Mouse (Mus musculus): ENCODE data around the gene Nfia.

The Nfia gene

DNA sequence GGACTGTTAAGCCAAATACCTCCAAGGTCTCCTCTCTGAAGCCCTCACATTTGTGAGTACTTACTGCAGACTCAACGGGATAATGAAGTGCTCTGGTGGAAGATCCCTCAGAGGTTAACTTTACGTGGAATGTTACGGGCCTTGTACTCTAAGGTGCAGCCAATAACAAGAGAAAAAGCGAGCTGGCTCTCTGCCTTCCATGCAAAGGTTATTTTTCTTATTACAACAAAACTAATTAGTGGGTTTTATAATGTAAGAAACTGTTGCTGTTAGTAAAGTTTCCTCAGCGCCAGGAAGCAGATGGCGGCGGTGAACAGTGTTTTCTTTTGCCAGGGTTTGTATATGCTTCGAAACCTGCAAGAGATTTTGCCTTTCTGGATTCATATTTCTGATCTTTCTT lies 169.1 kb downstream of the Nfia start:
- no peak for DNase-seq (ENCODE audit: low read depth, low spot score)

DNA sequence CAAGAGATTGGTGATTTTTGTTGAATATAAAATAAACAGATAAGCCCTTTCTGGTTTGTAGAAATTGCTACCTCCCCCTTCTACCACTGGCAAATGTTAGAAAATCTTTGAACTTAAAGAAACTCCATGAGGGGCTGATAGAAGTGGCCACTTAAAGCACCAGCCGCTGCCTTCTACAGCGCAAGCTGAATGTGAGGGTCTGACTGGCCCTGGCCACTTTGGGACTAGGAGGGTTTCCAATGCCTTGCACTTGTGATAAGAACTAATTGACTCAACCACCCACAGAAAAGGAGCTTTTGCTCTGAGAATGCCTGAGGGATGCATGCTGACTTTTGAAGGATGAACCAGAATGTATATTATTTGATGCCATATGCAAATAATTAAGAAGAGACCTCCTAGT lies 171.8 kb downstream of the Nfia start:
- DNase-seq (ENCODE audit: low read depth, low spot score): no peak

DNA sequence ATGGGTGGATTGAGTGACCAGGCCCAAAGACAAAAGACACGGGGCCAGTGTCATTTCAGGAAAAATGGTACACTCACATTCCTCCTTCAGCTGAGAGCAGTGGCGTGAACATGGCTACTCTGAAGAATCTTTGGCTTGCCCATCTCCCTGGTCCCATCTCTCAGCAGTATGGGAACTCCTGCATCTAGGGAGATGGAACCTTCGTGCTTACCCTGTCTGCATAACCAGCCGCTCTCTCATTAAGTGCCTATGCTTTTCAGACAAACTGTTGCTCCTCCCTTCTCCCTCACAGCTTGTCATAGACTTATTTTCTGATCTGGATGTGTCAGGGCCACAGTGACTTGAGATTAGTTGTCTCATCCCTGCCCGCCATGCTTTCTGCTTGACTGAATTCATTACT lies 174.9 kb downstream of the Nfia start:
- DNase-seq (ENCODE audit: low read depth, low spot score): no peak

DNA sequence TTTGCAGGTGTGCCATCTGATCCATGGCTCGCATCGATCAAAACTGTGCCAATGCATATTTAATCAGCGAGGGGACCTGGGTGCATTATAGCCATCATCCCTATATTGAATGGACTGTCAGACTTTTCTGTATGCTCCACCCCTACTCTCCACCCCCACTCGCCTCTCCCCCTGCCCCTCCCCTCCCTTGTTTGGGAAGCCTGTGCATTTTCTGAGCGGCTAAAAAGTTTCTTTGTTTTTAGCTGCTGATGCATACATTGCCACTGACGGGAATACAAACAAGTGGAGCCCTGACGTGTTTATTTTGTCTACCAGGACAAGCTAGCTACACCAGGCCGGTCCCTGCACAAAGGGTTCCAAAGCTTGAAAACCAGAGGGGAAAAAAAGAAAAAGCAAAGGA lies 175.7 kb downstream of the Nfia start:
- DNase-seq (ENCODE audit: low read depth, low spot score): no peak

GRCm38 (mm10) chr4:97950341-97951071 lies 178.0 kb downstream of the Nfia start:
- DNase-seq (ENCODE audit: low read depth, low spot score): no peak

GRCm38 (mm10) chr4:97953886-97954285 lies 181.4 kb downstream of the Nfia start:
- no peak for DNase-seq (ENCODE audit: low read depth, low spot score)

DNA sequence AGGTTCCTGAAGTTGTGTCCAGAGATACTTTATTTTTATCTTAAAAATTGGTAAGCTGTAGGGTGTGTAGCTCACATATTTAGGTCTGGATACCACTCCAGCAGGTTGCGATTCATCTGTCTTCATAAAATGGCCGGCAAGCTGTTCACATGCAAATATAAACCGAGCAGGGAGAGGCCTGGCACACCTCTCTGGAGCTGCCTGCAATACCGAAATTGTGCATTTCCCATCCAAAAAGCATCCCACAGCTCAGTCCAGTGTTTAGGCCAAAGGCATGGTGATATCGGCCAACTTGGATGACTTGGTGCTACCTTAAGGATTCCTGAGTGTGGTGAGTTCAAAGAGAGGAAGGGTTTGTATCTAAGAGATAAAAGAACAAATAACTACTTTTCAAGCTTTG lies 185.6 kb downstream of the Nfia start:
- DNase-seq (ENCODE audit: low read depth, low spot score): no peak

- no peak for DNase-seq (ENCODE audit: low read depth, low spot score)
Observed at GRCm38 (mm10) chr4:97962856-97963255, 190.3 kb downstream of the Nfia start.

DNA sequence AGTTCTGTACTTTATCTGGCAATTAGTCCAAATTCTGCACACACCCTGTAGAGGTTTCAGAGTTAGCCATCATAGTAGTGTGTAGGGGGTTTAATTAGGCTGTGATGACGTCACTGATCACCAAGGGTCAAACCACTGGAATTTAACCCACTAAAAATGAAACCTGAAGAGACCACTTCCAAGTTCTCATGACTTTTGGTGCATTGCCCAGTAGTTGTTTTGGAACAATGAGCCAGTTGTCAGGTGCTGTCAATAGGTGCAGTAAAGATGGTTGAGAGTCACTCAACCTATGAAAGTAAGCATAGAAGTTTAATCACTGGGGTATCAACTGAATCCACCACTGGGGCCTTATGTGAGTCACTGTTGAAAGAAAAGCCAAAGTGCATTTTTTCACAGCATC lies 191.4 kb downstream of the Nfia start:
- no peak for DNase-seq (ENCODE audit: low read depth, low spot score)

DNA sequence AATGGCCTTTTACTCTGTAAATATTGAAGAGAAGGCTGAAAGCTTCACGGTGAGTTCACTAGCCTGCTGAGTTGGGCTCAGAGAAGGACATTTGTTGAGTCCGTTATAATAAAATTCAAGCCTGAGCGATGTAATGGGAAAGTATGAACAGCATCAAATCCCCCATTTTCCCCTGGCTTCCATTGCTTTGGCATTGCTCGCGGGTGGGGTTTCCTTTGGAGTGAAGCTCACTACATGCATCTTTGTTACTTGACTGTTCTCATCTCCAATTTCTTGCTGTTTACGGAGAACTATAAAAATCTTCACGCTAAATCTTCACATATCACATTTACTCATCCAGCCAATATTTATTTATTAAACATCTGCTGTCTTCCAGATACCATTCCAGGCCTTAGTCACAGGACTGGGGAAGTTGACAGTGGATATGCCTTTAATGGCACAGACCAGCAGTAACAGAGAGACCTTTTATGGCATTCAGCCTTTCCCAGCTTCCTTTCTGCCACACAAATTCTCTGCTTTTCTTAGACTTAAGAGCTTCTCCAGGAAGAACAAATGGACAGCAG lies 196.3 kb downstream of the Nfia start:
- DNase-seq (ENCODE audit: low read depth, low spot score): no peak

- no peak for DNase-seq (ENCODE audit: low read depth, low spot score)
Observed at GRCm38 (mm10) chr4:97973064-97973463, 200.5 kb downstream of the Nfia start.

DNA sequence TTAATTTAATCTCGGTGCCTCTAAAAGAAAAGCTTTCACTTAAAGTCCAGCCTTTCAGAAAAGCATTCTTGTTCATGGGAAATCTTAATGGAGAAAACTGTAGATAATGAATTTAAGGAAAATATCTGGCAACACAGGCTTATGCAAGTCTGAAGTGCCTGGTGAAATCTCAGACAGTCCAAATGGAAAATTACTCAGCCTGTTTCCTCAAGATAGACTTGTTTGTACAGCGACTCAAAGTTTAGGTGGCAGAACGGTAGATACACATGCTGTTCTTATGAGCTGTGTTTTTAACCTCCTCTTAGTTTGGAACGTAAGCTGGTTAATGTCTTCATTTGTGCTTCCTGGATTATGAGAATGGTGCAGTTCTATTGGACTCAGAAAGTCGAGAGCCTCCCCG lies 201.5 kb downstream of the Nfia start:
- DNase-seq (ENCODE audit: low read depth, low spot score): no peak

DNA sequence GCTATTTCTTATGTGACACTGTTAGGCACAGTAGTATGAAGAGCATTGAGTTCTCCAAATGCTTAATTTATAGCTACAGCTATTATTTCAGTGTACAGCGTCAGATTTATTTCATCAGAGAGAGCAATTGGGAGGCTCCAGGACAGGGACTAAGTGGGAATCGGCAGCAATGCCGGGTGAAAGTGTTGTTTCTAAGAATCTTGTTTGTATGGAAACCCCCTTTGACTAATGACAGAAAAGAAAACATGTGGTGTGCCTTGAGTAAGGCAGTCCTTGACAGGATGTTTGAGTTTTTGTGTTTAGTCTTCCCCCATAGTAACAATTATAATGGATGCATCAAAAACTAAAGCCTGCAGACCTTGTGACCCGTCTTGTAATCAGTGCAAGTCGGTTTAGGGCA lies 204.4 kb downstream of the Nfia start:
- DNase-seq (ENCODE audit: low read depth, low spot score): no peak

GRCm38 (mm10) chr4:97984361-97984760 lies 211.8 kb downstream of the Nfia start:
- DNase-seq (ENCODE audit: low read depth, low spot score): no peak

GRCm38 (mm10) chr4:97986056-97986734 lies 213.7 kb downstream of the Nfia start:
- DNase-seq (ENCODE audit: low read depth, low spot score): no peak

DNA sequence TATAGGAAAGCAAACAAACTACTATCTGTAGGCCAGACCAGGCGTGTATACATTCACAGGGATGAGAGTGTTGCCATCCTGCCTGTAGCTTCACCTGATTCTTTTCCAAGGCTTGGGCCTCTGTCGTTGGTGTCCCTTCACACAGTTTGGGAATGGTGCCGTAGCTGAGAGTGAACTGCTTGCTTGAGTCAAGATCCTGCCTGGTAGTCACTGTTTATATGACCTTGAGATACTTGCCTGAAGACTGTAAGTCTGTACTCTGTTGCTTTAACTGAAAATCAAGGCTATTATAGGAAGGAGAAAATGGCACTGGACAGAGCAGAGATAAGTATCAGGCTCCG lies 214.2 kb downstream of the Nfia start:
- no peak for DNase-seq (ENCODE audit: low read depth, low spot score)

GRCm38 (mm10) chr4:97988703-97989102 lies 216.2 kb downstream of the Nfia start:
- no peak for DNase-seq (ENCODE audit: low read depth, low spot score)

- no peak for DNase-seq (ENCODE audit: low read depth, low spot score)
Observed at GRCm38 (mm10) chr4:97990431-97990830, 217.9 kb downstream of the Nfia start.

GRCm38 (mm10) chr4:97991395-97991794 lies 218.9 kb downstream of the Nfia start:
- no peak for DNase-seq (ENCODE audit: low read depth, low spot score)

- DNase-seq (ENCODE audit: low read depth, low spot score): no peak
Observed at GRCm38 (mm10) chr4:97991880-97992279, 219.3 kb downstream of the Nfia start.

DNA sequence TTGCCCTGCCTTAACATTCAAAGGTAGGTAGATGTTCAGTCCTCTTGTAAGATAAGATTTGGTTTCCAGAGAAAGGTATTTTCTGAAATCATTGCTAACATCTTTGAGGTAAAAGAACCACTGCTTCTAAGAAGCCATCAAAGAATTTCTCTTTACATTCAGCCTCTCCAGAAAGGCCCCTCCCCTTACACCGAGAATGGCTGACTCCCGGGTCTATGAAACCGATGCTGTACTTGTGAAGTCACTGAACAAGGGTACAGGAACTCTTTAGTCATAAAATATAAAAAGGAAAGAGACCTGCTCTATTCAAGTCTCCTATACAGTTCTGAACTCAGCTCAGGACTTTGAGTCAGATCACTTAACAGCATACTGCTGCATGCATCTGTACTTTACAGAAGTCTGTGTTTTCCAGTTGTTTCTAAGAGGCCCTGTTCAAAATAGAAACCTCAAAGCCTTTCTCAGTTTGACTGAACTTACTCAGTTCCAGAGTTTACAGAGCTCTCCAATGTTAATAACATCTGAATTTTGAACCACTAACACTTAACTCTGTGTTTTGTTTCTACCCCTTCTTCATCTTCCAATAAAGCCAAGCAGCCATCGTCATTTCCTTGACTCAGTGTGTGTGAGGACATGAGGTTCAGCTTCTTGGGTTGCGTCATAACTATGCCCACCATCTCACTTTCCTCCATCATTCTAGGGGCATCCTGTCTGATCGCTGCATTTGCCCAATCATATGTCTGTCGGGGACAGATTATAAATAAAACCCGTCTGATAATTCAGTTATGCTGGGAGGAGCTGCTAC lies 223.6 kb downstream of the Nfia start:
- peak; percentile 47 for DNase-seq (ENCODE audit: low read depth, low spot score)

GRCm38 (mm10) chr4:97997151-97997817 lies 224.8 kb downstream of the Nfia start:
- no peak for DNase-seq (ENCODE audit: low read depth, low spot score)

All from CD4-positive helper T cell, adult 2 months (primary cell).